Mouse (Mus musculus) cerebellum, postnatal 14 days (tissue): Measurements from ENCODE around the gene Mtrf1.
A peak's percentile ranks its signal among the peaks of the same experiment; 100 is the strongest.
"Not testable (repeated sequence)": the region's sequence is repeated elsewhere in the genome, so short reads cannot be mapped to it uniquely, and the experiment has no call there.

ENCODE experiments used
- DNase-seq, 2 experiments: peaks; one replicate each; pipeline ENCODE4 v3.0.0; 2021; ENCODE audit warnings: mixed read lengths in 2 of 2

Gene Mtrf1

GRCm38 (mm10) chr14:79451681-79452590, 54.4 kb downstream of the Mtrf1 start, which contains the start of gene Kbtbd6:
Kbtbd6 (plus strand) TSS chr14:79451835.
- DNase-seq, result peak; percentile 79 to 83

DNA sequence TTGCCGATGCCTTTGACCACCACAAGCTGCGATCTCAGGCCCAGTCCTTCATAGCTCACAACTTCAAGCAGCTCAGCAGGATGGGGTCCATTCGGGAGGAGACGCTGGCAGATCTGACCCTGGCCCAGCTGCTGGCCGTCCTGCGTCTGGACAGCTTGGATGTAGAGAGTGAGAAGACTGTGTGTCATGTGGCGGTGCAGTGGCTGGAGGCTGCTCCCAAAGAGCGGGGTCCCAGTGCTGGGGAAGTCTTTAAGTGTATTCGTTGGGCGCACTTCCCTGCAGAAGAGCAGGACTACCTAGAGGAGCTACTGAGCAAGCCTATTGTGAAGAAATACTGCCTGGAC, 55.0 kb downstream of the Mtrf1 start:
- not testable (repeated sequence) for DNase-seq

- DNase-seq, result no peak
Measured at GRCm38 (mm10) chr14:79460401-79460800, 62.8 kb downstream of the Mtrf1 start.

- no peak for DNase-seq
Measured at GRCm38 (mm10) chr14:79460988-79461387, 63.4 kb downstream of the Mtrf1 start.

DNA sequence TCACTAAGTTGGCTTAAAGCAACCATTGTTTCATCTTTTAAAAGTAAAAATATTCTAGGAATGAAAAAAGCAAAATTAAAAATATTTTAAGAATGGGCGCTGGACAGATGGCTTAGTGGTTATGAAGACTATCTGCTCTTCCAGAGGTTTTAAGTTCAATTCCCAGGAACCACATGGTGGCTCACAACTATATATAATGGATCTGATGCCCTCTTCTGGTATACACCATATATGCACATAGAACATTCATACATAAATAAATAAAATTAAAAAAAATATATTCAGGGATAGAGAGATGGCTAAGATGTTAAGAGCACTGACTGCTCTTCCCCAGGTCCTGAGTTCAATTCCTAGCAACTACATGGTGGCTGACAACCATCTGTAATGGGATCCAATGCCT, 68.1 kb downstream of the Mtrf1 start:
- no peak for DNase-seq

DNA sequence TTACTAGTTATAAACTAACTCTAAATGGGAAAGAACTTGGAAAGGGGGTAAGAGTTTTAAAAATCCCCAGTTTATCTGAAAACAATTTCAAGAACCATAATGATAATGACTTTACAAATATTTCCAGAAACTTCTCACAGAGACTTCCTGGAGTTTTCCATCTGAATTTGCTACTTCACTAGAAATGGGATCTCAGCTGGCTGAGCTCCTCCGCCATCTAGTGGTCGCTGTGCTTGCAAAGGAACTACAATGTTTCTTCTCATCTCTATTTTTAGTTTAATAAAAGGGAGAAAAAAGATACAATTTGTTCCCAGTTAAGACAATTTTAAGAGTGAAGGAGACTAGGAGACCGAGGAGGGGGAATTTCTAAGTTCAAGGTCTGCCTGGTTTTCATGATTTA, 70.0 kb downstream of the Mtrf1 start:
- DNase-seq, result peak; percentile 68 to 77
